Mouse (Mus musculus) heart, adult 2 months (tissue): ENCODE data around the gene Usp40. TPM values are rescaled to one million over a fixed set of nuclear protein-coding genes. Genes with fewer than 3 reads are reported as not detected.
A peak's percentile ranks its signal among the peaks of the same experiment; 100 is the strongest.

Experiments used
- DNase-seq, 2 experiments: peaks; one replicate each; pipeline ENCODE4 v3.0.0; 2021
- H3K27ac ChIP-seq: fragments of 200-600 bp; 2 replicates; pipeline ENCODE4 v1.8.1; 2022
- H3K27me3 ChIP-seq: fragments of 200-500 bp; 2 replicates; pipeline ENCODE4 v1.6.1; 2012; ENCODE audit warnings: mild to moderate bottlenecking, low read length, inconsistent platforms, mixed read lengths; ENCODE audit not compliant: control insufficient read depth, insufficient read depth
- H3K36me3 ChIP-seq: fragments of 200-500 bp; 2 replicates; pipeline ENCODE4 v1.6.1; 2012; ENCODE audit warnings: low read length, inconsistent platforms; ENCODE audit not compliant: control insufficient read depth, insufficient read depth
- H3K4me1 ChIP-seq: fragments of 200-500 bp; 2 replicates; pipeline ENCODE4 v1.6.1; 2011; ENCODE audit warnings: low read length; ENCODE audit not compliant: control insufficient read depth, insufficient read depth
- H3K4me3 ChIP-seq: fragments of 200-600 bp; 2 replicates; pipeline ENCODE4 v1.8.1; 2022
- H3K79me2 ChIP-seq: fragments of 200-500 bp; replicated peaks from 2 replicates; pipeline ENCODE4 v1.6.1; 2012; ENCODE audit warnings: mild to moderate bottlenecking, inconsistent platforms, low read length, moderate library complexity, mixed read lengths; ENCODE audit not compliant: control insufficient read depth, insufficient read depth
- H3K9ac ChIP-seq: fragments of 200-500 bp; 2 replicates; pipeline ENCODE4 v1.6.1; 2012; ENCODE audit warnings: low read depth, mild to moderate bottlenecking, control low read depth, inconsistent platforms, low read length, mixed read lengths
- CTCF ChIP-seq: fragments of 200-600 bp; IDR thresholded peaks from 2 replicates; pipeline ENCODE4 v1.8.1; 2022; ENCODE audit warnings: antibody characterized with exemption, mild to moderate bottlenecking, moderate library complexity
- EP300 ChIP-seq: fragments of 200-500 bp; IDR thresholded peaks from 2 replicates; pipeline ENCODE4 v1.6.1; 2011; ENCODE audit warnings: low read depth, low read length, control low read depth; ENCODE audit not compliant: insufficient read depth
- POLR2A ChIP-seq: fragments of 200-500 bp; IDR thresholded peaks from 2 replicates; pipeline ENCODE4 v1.6.1; 2011; ENCODE audit warnings: mild to moderate bottlenecking, low read depth, low read length, control low read depth; ENCODE audit not compliant: insufficient read depth
- WGBS: fragments of 180-500 bp; shearing (Covaris S2); methylation state at CpG from one replicate; pipeline ENCODE4 v1.1.7; 2018; 5-methylcytosine and 5-hydroxymethylcytosine counted together
- intact Hi-C: fragments of 180-260 bp; cut with DNase I; formaldehyde crosslinking; loops from one replicate; pipeline ENCODE4 v1.15.1; 2025
- polyA plus RNA-seq: library from polyadenylated mRNA; depleted of rRNA; stranded (reverse); fragments of >200 nt; gene quantifications from 2 replicates; pipeline ENCODE4 v1.2.3, GENCODE M21; 2012
- total RNA-seq, 2 experiments: library from RNA; stranded (reverse); gene quantifications; 2 replicates each; pipeline ENCODE4 v1.2.3; 2021

Usp40 gene
- total and polyA plus RNA-seq, 3 experiments = 9.3 to 15.6 (median 15.2) TPM

DNA sequence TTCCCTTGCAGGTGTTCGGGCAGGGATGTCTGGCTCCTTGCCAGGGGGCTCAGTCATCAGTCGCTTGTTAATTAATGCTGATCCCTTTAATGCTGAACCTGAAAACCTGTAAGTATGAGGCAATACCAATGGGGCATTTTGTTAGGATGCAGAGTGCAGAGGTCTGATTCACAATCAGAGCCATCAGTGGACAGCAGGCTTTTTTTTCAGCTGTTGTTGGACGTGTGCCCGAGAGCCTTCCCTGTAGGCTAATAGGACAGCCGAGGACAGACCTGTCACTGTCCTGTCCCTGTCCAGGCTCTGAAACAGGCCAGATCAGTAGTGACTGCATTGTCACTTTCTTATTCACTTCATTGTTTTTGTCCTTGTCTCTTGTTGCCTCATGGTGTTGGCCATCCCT lies 78.6 kb downstream of the Usp40 start:
- Histone ChIP-seq H3K4me1 (no peaks in the 10 kb centered on the region), H3K79me2 (no peaks in the 10 kb centered on the region), H3K27ac (no peak overlapping the region), H3K9ac (no peak overlapping the region), H3K36me3 (no peaks in the 10 kb centered on the region; the same call in 1 of the 2 replicates), H3K27me3 (no peaks in the 10 kb centered on the region), H3K4me3 (no peak overlapping the region)
- intact Hi-C loops = no loop called here
- TF ChIP-seq CTCF = no peak
- TF ChIP-seq EP300 = no peak
- no peak for TF ChIP-seq POLR2A
- WGBS = 54% methylated on average over 5 of the region's 5 CpGs
- no peak for DNase-seq

DNA sequence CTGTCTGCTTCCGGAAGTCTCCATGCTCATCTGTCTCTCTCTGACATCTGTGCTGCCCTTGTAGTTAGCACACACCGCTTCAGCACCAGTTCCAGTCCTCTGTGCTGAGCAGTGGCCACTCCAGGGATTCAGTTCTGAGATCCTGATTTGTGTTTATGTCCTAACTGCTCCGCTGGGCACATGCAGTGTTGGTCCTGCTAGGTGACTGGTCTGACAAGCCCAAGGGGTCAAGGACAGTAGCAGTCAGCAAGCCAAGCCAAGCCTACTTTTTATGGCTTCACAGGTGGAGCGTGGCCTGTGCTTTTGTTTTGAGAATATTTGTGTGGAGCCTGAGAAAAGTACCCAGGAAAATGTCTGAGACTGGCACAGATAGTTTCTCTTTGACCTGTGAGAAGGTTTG lies 83.5 kb downstream of the Usp40 start:
- Histone ChIP-seq H3K27ac (no peak overlapping the region), H3K36me3 (no peaks in the 10 kb centered on the region), H3K27me3 (no peaks in the 10 kb centered on the region), H3K9ac (no peak overlapping the region), H3K4me1 (no peaks in the 10 kb centered on the region), H3K4me3 (no peak overlapping the region), H3K79me2 (no peaks in the 10 kb centered on the region)
- intact Hi-C loops = loop anchor here (5.0 kb wide), 2 partner anchors 138 to 158 kb away; no protein-coding TSS in a partner anchor
- no peak for DNase-seq
- TF ChIP-seq CTCF (no peak), EP300 (no peak)
- WGBS = 93% methylated on average over 4 of the region's 4 CpGs

- intact Hi-C loops = loop anchor here (2.0 to 5.0 kb wide), 3 partner anchors 96 to 155 kb away; no protein-coding TSS in a partner anchor
- no peaks in the 10 kb centered on the region for H3K79me2 ChIP-seq
- no peak overlapping the region for H3K9ac ChIP-seq
- H3K4me3 ChIP-seq = no peak overlapping the region
- H3K4me1 ChIP-seq = no peaks in the 10 kb centered on the region
- H3K27ac ChIP-seq = no peak overlapping the region
- no peak for TF ChIP-seq EP300
- TF ChIP-seq CTCF = peak; percentile 85
- H3K36me3 ChIP-seq = no peaks in the 10 kb centered on the region
- WGBS = 12% methylated on average over 1 of the region's 1 CpGs
- no peaks in the 10 kb centered on the region for H3K27me3 ChIP-seq
- peak in 1 of 2 experiments; percentile 23 for DNase-seq
Measured at GRCm38 (mm10) chr1:87922666-87923065, 85.7 kb downstream of the Usp40 start.

DNA sequence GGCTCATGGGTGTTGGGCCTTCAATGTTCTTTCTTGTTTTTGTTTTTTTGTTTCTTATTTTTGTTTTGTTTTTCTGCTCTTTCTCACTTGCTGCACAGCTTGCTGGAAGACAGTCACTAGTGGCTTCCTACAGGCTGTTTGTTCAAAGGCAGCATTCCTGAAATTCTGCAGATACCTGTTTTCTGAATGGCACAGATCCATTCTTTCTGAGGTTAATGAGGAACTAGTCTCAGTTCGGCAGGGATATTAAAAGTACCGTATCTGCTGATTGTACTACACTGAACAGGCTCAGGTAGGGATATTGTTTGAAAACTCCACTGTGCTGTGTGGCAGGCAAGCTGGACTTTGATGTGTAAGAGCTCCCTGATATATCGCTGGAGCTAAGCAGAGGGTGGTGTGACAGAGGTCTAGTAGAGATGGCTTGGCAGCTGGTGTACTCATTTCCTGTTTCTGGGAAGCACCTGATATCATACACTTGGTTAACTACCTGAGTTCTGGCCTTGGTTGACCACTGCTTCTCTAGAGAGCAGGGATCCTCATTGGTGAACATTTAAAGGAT lies 88.2 kb downstream of the Usp40 start:
- H3K4me1 ChIP-seq = no peaks in the 10 kb centered on the region
- no peak overlapping the region for H3K27ac ChIP-seq
- no peak for DNase-seq
- 68% methylated on average over 3 of the region's 3 CpGs for WGBS
- no peaks in the 10 kb centered on the region for H3K36me3 ChIP-seq
- intact Hi-C loops = loop anchor here (5.0 kb wide), 2 partner anchors 133 to 153 kb away; no protein-coding TSS in a partner anchor
- no peaks in the 10 kb centered on the region for H3K27me3 ChIP-seq
- H3K79me2 ChIP-seq = no peaks in the 10 kb centered on the region
- H3K4me3 ChIP-seq = no peak overlapping the region
- TF ChIP-seq POLR2A (no peak), EP300 (no peak), CTCF (no peak)
- no peak overlapping the region for H3K9ac ChIP-seq

DNA sequence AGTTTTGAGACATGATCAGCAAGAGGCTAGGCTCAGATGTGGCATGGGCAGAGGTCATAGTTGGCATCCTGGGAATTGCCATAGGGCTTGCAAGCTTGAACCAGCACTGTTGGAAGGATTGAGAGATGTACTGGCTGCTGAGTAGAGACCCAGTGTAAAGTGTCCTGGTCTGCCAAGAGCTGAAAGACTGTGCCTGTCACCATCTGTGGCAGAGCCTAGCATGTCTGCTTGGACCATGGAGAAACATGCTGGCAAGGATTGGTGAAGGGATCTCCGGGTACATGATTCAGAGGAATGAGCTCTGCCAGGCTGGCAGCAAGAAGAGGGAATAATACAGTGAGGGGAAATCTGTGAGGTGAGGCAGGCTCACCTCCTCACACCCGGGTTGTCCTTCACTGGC lies 90.3 kb downstream of the Usp40 start:
- H3K36me3 ChIP-seq = peaks cover 2% of the 10 kb centered on the region; the same call in 1 of the 2 replicates
- intact Hi-C loops = no loop called here
- 96% methylated on average over 2 of the region's 2 CpGs for WGBS

DNA sequence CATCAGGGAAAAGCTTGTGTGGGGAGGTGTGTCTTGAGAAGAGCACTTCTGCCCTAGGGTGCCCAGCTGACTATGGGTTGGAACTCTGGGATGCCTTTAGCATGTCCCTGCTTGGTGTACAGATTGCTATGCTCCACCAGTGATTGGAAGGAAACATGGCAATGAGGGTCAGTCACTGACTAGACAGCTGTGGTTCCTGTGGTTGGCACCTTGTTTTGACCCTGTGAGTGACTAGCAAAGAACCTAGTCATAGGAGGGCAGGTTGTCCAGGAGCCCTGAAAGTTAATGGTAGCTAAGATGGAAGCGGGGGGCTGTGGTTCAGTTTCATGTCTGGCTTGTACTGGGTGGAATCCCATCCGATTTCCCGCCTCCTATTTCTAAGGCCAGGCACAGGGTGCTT lies 91.0 kb downstream of the Usp40 start:
- peaks cover 2% of the 10 kb centered on the region; the same call in 1 of the 2 replicates for H3K4me1 ChIP-seq
- no peak overlapping the region for H3K4me3 ChIP-seq
- intact Hi-C loops = no loop called here
- no peaks in the 10 kb centered on the region for H3K79me2 ChIP-seq
- H3K27me3 ChIP-seq = no peaks in the 10 kb centered on the region
- 97% methylated on average over 3 of the region's 3 CpGs for WGBS
- H3K9ac ChIP-seq = no peak overlapping the region
- TF ChIP-seq POLR2A (no peak), CTCF (no peak), EP300 (no peak)
- no peak overlapping the region for H3K27ac ChIP-seq
- DNase-seq = no peak
- peaks cover 2% of the 10 kb centered on the region; the same call in 1 of the 2 replicates for H3K36me3 ChIP-seq

More for the DNA sequence above, 90.3 kb downstream of the Usp40 start:
- Histone ChIP-seq H3K27me3 (no peaks in the 10 kb centered on the region), H3K79me2 (no peaks in the 10 kb centered on the region), H3K4me3 (no peak overlapping the region), H3K9ac (no peak overlapping the region), H3K27ac (no peak overlapping the region), H3K4me1 (peaks cover 2% of the 10 kb centered on the region; the same call in 1 of the 2 replicates)
- TF ChIP-seq EP300 = no peak
- no peak for TF ChIP-seq POLR2A
- no peak for TF ChIP-seq CTCF
- no peak for DNase-seq
